Mouse (Mus musculus): Measurements from ENCODE around the gene Apbb2.

GRCm38 (mm10) chr5:66374413-66374812 is 244.2 kb downstream of the Apbb2 start:
- TF ChIP-seq CTCF (IDR thresholded peaks at IDR 0.05; ENCODE audit: borderline replicate concordance, insufficient read depth, low read length), result no peak
- no peak for TF ChIP-seq POLR2A (IDR thresholded peaks at IDR 0.05; ENCODE audit: low read depth, low read length)

All from embryonic fibroblast, embryonic 13.5 days (primary cell).